Mouse (Mus musculus) ES-Bruce4 (cell line): ENCODE measurements around the gene Dchs1. TPM values are rescaled to one million over a fixed set of nuclear protein-coding genes. Genes with fewer than 3 reads are reported as not detected.
"Not testable (repeated sequence)": the region's sequence is repeated elsewhere in the genome, so short reads cannot be mapped to it uniquely, and the experiment has no call there.

Experiments used
- H3K27ac ChIP-seq: 2 replicates; pipeline ENCODE4 v1.5.1; 2012; ENCODE audit warnings: low read length, inconsistent platforms; ENCODE audit not compliant: insufficient read depth
- H3K27me3 ChIP-seq: 2 replicates; pipeline ENCODE4 v1.6.1; 2012; ENCODE audit warnings: mild to moderate bottlenecking, low read length, inconsistent platforms; ENCODE audit not compliant: control insufficient read depth, poor library complexity, insufficient read depth, severe bottlenecking
- H3K36me3 ChIP-seq: 2 replicates; pipeline ENCODE4 v1.6.1; 2012; ENCODE audit warnings: inconsistent platforms, mild to moderate bottlenecking, low read length, moderate library complexity; ENCODE audit not compliant: control insufficient read depth, poor library complexity, insufficient read depth, severe bottlenecking
- H3K4me1 ChIP-seq: one replicate; pipeline ENCODE4 v1.8.1; 2011; ENCODE audit warnings: low read length; ENCODE audit not compliant: control insufficient read depth, insufficient read depth
- H3K4me3 ChIP-seq: 2 replicates; pipeline ENCODE4 v1.5.1; 2011; ENCODE audit warnings: low read depth, mild to moderate bottlenecking, low read length
- H3K9ac ChIP-seq: 2 replicates; pipeline ENCODE4 v1.6.1; 2012; ENCODE audit warnings: low read depth, mild to moderate bottlenecking, inconsistent platforms; ENCODE audit not compliant: poor library complexity, severe bottlenecking
- H3K9me3 ChIP-seq: replicated peaks from 2 replicates; pipeline ENCODE4 v1.6.1; 2012; ENCODE audit warnings: mild to moderate bottlenecking, low read length, inconsistent platforms; ENCODE audit not compliant: control insufficient read depth, poor library complexity, insufficient read depth, severe bottlenecking
- CTCF ChIP-seq: IDR thresholded peaks from one replicate; pipeline ENCODE4 v1.8.1; 2011; ENCODE audit warnings: low read depth, low read length
- EP300 ChIP-seq: IDR thresholded peaks from 2 replicates; pipeline ENCODE4 v1.6.1; 2011; ENCODE audit warnings: low read depth, low read length; ENCODE audit not compliant: insufficient read depth
- POLR2A ChIP-seq: IDR thresholded peaks from one replicate; pipeline ENCODE4 v1.8.1; 2011; ENCODE audit warnings: low read length; ENCODE audit not compliant: insufficient read depth
- polyA plus RNA-seq: library from polyadenylated mRNA; stranded (reverse); fragments of >200 nt; gene quantifications from 2 replicates; pipeline ENCODE4 v1.2.4, GENCODE M21; 2011; ENCODE audit warnings: low read depth; ENCODE audit not compliant: missing spikeins, insufficient read depth, insufficient read length

The Dchs1 gene
- polyA plus RNA-seq, 1 experiment: 0.37 TPM

DNA sequence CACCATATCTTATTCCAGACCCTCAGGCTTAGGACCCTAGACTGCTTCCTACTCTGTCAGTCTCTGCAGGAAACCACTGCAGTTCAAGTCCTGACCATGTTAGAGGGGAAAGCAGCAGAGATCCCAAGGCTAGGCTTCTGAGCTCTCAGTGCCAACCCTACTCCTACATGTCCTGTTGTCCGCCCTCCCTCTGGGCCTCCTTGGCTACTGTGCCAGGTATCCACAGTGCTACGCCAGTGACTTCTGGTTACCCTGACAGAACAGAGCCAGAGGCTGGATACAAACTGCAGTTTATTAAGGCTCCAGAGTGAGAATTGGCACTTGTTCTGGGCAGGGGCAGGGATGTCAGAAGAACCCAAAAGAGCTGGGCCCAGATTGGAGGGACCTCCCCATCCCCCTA, 34.7 kb downstream of the Dchs1 start:
- H3K27ac ChIP-seq: no peak overlapping the region
- H3K36me3 ChIP-seq: peaks cover 2% of the 10 kb centered on the region; the same call in 1 of the 2 replicates
- no peaks in the 10 kb centered on the region for H3K9me3 ChIP-seq
- H3K4me3 ChIP-seq: no peak overlapping the region
- no peak overlapping the region for H3K9ac ChIP-seq
- no peak for TF ChIP-seq POLR2A
- TF ChIP-seq CTCF: no peak
- no peak for TF ChIP-seq EP300
- H3K27me3 ChIP-seq: no peaks in the 10 kb centered on the region
- no peaks in the 10 kb centered on the region for H3K4me1 ChIP-seq

- H3K9me3 ChIP-seq: no peaks in the 10 kb centered on the region
- H3K4me3 ChIP-seq: peak within 1 kb of the TSS; percentile 91
- TF ChIP-seq EP300 (no peak), CTCF (no peak), POLR2A (peak; percentile 25)
- no peaks in the 10 kb centered on the region for H3K27me3 ChIP-seq
- no peaks in the 10 kb centered on the region for H3K4me1 ChIP-seq
- peaks cover 2% of the 10 kb centered on the region; the same call in 1 of the 2 replicates for H3K36me3 ChIP-seq
- no peak within 1 kb of the TSS for H3K27ac ChIP-seq
- peak within 1 kb of the TSS; percentile 55 for H3K9ac ChIP-seq
Observed at GRCm38 (mm10) chr7:105751491-105752433, 35.7 kb downstream of the Dchs1 start, which contains the start of gene Tpp1. Gene Tpp1, minus strand, starts transcription at chr7:105752235.

GRCm38 (mm10) chr7:105747776-105748175, 39.7 kb downstream of the Dchs1 start:
- H3K4me1 ChIP-seq: no peaks in the 10 kb centered on the region
- H3K36me3 ChIP-seq: peaks cover 6% of the 10 kb centered on the region
- no peak overlapping the region for H3K27ac ChIP-seq

GRCm38 (mm10) chr7:105743926-105744590, 43.4 kb downstream of the Dchs1 start, which contains the start of gene Taf10:
Gene Taf10, minus strand, starts transcription at chr7:105744361.
- no peaks in the 10 kb centered on the region for H3K4me1 ChIP-seq
- no peak within 1 kb of the TSS for H3K27ac ChIP-seq
- no peaks in the 10 kb centered on the region for H3K27me3 ChIP-seq
- H3K4me3 ChIP-seq: peak within 1 kb of the TSS; percentile 95
- H3K9me3 ChIP-seq: no peaks in the 10 kb centered on the region
- peak within 1 kb of the TSS; percentile 80 for H3K9ac ChIP-seq
- H3K36me3 ChIP-seq: peaks cover 19% of the 10 kb centered on the region
- TF ChIP-seq EP300 (no peak), POLR2A (no peak), CTCF (no peak)

More at GRCm38 (mm10) chr7:105747776-105748175, 39.7 kb downstream of the Dchs1 start:
- no peaks in the 10 kb centered on the region for H3K27me3 ChIP-seq
- no peak overlapping the region for H3K9ac ChIP-seq
- TF ChIP-seq CTCF (no peak), EP300 (no peak), POLR2A (no peak)
- no peaks in the 10 kb centered on the region for H3K9me3 ChIP-seq
- no peak overlapping the region for H3K4me3 ChIP-seq

DNA sequence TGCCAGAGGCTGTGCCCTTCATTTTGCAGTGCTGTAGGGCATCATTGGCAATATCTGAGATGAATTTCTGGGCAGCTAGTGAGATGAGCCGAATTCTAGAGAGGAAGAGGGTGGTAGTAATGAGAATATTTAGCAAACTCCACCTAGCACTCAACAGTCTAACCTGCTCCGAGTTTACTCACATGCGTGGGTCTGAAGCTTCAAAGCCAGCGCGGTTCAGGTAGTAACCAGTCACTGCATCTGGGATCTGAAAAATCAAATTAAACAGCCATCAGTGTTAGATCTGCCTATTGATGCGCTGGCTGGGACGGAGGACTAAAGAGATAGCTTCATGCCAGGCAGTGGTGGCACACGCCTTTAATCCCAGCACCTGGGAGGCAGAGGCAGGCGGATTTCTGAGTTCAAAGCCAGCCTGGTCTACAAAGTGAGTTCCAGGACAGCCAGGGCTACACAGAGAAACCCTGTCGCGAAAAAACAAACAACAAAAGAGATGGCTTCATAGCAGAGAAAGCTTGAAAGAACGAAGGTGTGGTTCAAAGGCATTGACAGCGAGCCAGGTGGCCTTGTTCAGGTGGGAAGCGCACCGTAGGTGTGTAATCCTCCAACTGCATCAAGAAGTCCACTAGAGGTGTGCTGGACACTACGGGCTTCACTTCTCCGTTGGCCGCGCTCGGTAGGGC, 44.1 kb downstream of the Dchs1 start:
- H3K36me3 ChIP-seq: peaks cover 19% of the 10 kb centered on the region
- H3K9me3 ChIP-seq, H3K27me3 ChIP-seq, H3K4me1 ChIP-seq, H3K27ac ChIP-seq: not testable (repeated sequence)
- peak overlapping the region; percentile 95 for H3K4me3 ChIP-seq
- H3K9ac ChIP-seq: peak overlapping the region; percentile 80

GRCm38 (mm10) chr7:105742539-105743215, 44.8 kb downstream of the Dchs1 start:
- not testable (repeated sequence) for H3K27ac ChIP-seq, H3K27me3 ChIP-seq, H3K9me3 ChIP-seq, H3K4me3 ChIP-seq, H3K4me1 ChIP-seq, H3K9ac ChIP-seq
- peaks cover 19% of the 10 kb centered on the region for H3K36me3 ChIP-seq
